Mouse (Mus musculus) cerebral cortex, adult 2 months (tissue): ENCODE results near the gene Prrt1.

ENCODE experiments used
- WGBS: fragments of 180-500 bp; shearing (Covaris S2); methylation state at CpG from one replicate; pipeline ENCODE4 v1.1.7; 2018; 5-methylcytosine and 5-hydroxymethylcytosine counted together

Prrt1 gene

GRCm38 (mm10) chr17:34629221-34629751, at the start of gene Prrt1:
TSS of gene Prrt1 (plus strand) at chr17:34629533.
- 14% methylated on average over 16 of the region's 16 CpGs for WGBS

GRCm38 (mm10) chr17:34582528-34582927, 46.8 kb upstream of the Prrt1 start:
- WGBS, result 92% methylated on average over 12 of the region's 12 CpGs

- 72% methylated on average over 7 of the region's 7 CpGs for WGBS
Observed at GRCm38 (mm10) chr17:34583397-34583796, 45.9 kb upstream of the Prrt1 start.

GRCm38 (mm10) chr17:34583819-34584218, 45.5 kb upstream of the Prrt1 start:
- 94% methylated on average over 8 of the region's 8 CpGs for WGBS

- 71% methylated on average over 8 of the region's 8 CpGs for WGBS
Observed at GRCm38 (mm10) chr17:34585121-34585520, 44.2 kb upstream of the Prrt1 start.

GRCm38 (mm10) chr17:34585877-34586771, 43.2 kb upstream of the Prrt1 start:
- 24% methylated on average over 32 of the region's 32 CpGs for WGBS

GRCm38 (mm10) chr17:34586796-34587422, 42.4 kb upstream of the Prrt1 start:
- WGBS, result under 1% methylated on average over 38 of the region's 38 CpGs

- under 1% methylated on average over 49 of the region's 50 CpGs for WGBS
Observed at GRCm38 (mm10) chr17:34587423-34587811, 41.9 kb upstream of the Prrt1 start.

- 2% methylated on average over 19 of the region's 19 CpGs for WGBS
Observed at GRCm38 (mm10) chr17:34587814-34588213, 41.5 kb upstream of the Prrt1 start.

GRCm38 (mm10) chr17:34588767-34589166, 40.6 kb upstream of the Prrt1 start:
- 72% methylated on average over 3 of the region's 3 CpGs for WGBS

- 60% methylated on average over 7 of the region's 7 CpGs for WGBS
Observed at GRCm38 (mm10) chr17:34589206-34589605, 40.1 kb upstream of the Prrt1 start.

- WGBS, result 46% methylated on average over 7 of the region's 7 CpGs
Observed at GRCm38 (mm10) chr17:34589681-34590101, 39.6 kb upstream of the Prrt1 start, which contains the start of gene Gpsm3. TSS of gene Gpsm3 (plus strand) at chr17:34589806.

- WGBS, result 69% methylated on average over 15 of the region's 15 CpGs
Observed at GRCm38 (mm10) chr17:34590154-34590987, 39.0 kb upstream of the Prrt1 start.

- WGBS, result 8% methylated on average over 21 of the region's 21 CpGs
Observed at GRCm38 (mm10) chr17:34591029-34591993, 38.0 kb upstream of the Prrt1 start, which contains the start of gene Pbx2. TSS of gene Pbx2 (plus strand) at chr17:34591266.

GRCm38 (mm10) chr17:34591994-34592375, 37.3 kb upstream of the Prrt1 start:
- 1% methylated on average over 31 of the region's 35 CpGs for WGBS

GRCm38 (mm10) chr17:34592581-34593549, 36.5 kb upstream of the Prrt1 start:
- 1% methylated on average over 24 of the region's 32 CpGs for WGBS

GRCm38 (mm10) chr17:34593752-34594525, 35.4 kb upstream of the Prrt1 start:
- WGBS, result 46% methylated on average over 34 of the region's 34 CpGs

- 73% methylated on average over 8 of the region's 8 CpGs for WGBS
Observed at GRCm38 (mm10) chr17:34596098-34596497, 33.2 kb upstream of the Prrt1 start.
